Mouse (Mus musculus): ENCODE results near the gene Fkbp10.

- TF ChIP-seq CTCF (IDR thresholded peaks at IDR 0.05; ENCODE audit: extremely low read depth, insufficient read depth, insufficient read length, insufficient replicate concordance) = no peak
- TF ChIP-seq POLR2A (IDR thresholded peaks at IDR 0.05; ENCODE audit: low read depth, low read length) = no peak
Observed at GRCm38 (mm10) chr11:100414914-100415822, at the start of gene Fkbp10.

Measured in spleen, adult 2 months (tissue).